Mouse (Mus musculus): Measurements from ENCODE around the gene Ptpre. TPM values are rescaled to one million over a fixed set of nuclear protein-coding genes. Genes with fewer than 3 reads are reported as not detected.
A peak's percentile ranks its signal among the peaks of the same experiment; 100 is the strongest.
"Not testable (repeated sequence)": the region's sequence is repeated elsewhere in the genome, so short reads cannot be mapped to it uniquely, and the experiment has no call there.

Gene Ptpre
- 1 to 10 TPM; 6.6 to 7.7 TPM for total RNA-seq (2021)
- long read RNA-seq, experiment 1, full-length matches to known transcripts: 2 of 3 reads
- long read RNA-seq, experiment 1, partial matches to known transcripts: 1 of 3 reads
- long read RNA-seq, experiment 1, other reads (novel, unspliced or antisense): 0 of 3 reads
- long read RNA-seq, experiment 2, full-length matches to known transcripts: 4 of 9 reads
- long read RNA-seq, experiment 2, partial matches to known transcripts: 1 of 9 reads
- long read RNA-seq, experiment 2, other reads (novel, unspliced or antisense): 4 of 9 reads

- DNase-seq (ENCODE audit: low spot score in 2 of 2): peak; percentile 67 to 77
These were observed at the start of gene Ptpre for GRCm38 (mm10) chr7:135537341-135537901. TSS of gene Ptpre (plus strand) at chr7:135537481.

- DNase-seq (ENCODE audit: low spot score in 2 of 2): no peak
These were observed 49.0 kb upstream of the Ptpre start for GRCm38 (mm10) chr7:135488214-135488810.

DNA sequence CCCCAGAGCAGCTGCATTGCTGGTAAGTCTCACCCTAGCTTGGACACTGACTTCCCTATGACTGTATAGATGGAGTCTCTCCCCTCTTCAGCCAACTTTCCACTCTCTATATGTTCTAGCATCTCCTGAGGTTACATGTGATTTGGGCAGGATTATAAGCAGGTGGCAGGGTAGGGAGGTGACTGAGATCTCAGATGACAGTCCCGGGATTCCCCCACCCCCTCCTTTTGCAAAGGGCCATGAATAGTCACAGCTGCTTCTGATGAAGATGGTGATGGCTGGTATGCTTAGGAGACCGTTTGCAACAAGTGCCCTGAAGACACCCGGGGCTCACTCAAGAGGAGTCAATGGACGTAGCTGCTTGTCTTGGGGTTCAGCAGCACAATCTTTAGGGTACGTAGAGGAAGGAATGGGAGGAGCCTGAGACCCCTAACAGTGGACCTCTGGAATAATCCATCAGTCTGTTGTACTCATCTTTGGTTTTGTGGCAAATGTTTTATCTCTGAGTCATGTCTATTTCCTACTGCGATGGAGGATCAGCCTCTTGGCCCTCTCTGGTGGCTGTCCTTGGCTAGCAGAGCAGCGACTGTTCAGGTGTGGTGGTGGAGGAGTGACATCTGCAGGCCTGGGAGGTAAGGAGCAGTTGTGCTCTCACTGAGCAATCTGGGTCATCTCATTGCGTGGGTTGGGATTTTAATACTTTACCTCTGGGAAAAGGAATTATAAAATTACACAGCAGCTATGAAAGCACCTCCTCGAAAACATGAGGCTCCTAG, 47.4 kb upstream of the Ptpre start:
- DNase-seq (ENCODE audit: low spot score in 2 of 2): no peak

DNA sequence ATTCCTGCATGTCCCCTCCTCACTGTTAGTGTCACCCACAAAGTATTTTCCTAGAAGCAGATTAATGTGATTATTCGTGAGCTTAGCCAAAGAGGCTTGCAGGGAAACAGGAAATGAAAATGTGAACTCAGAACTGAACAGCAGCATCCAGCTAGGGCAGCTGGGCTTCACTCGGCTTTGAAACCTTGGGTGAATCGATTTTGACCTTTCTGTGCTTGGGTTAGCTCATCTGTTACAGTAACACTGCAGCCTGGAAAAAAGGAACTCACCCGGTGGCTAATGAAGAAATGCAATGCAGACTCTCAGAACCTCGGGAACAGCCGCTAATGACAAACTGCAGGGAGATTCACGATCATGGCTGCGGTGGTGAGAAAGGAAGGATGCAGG, 46.8 kb upstream of the Ptpre start:
- no peak for DNase-seq (ENCODE audit: low spot score in 2 of 2)

DNA sequence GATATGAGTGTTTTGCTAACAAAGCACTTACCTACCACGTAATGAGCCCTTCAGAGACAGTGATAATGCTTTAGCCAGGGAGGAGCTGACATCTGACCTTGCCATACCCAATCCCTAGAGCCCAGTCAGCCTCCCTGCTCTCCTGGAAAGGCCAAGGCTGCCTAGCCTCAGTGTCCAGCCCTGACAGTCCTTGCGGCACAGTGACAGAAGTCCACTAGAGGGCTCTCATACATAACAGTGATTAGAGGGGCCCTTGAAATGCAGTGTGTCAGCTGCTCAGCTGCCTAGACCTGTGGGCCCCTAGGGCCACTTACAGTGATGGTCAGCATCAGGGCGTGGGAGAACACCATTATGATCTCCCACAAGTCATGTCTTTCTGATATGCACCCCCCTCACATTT, 42.0 kb upstream of the Ptpre start:
- no peak for DNase-seq (ENCODE audit: low spot score in 2 of 2)

GRCm38 (mm10) chr7:135498565-135499186, 38.6 kb upstream of the Ptpre start:
- DNase-seq (ENCODE audit: low spot score in 2 of 2): no peak

- no peak for DNase-seq (ENCODE audit: low spot score in 2 of 2)
These were observed 37.9 kb upstream of the Ptpre start for GRCm38 (mm10) chr7:135499403-135499802.

DNA sequence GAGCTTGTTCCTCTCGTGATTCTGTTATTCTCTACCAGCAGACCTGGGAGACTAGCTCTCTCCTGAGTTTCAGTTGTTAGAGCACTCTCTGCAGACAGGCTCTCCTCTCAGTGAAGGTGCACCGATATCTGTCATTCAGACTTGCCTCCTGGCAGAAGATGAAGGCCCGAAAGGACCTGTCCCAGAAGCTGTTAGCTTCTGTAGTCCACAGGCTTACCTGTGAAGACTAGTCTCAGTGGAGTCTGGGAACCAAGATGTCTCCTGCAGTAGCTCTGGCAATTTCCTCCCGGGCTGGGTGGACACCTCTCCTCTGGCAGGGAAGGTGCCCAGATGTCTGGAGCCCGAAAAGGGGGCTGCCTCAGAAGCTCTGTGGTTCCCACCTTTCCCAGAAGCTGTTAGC, 30.8 kb upstream of the Ptpre start:
- DNase-seq (ENCODE audit: low spot score in 2 of 2): not testable (repeated sequence)

DNA sequence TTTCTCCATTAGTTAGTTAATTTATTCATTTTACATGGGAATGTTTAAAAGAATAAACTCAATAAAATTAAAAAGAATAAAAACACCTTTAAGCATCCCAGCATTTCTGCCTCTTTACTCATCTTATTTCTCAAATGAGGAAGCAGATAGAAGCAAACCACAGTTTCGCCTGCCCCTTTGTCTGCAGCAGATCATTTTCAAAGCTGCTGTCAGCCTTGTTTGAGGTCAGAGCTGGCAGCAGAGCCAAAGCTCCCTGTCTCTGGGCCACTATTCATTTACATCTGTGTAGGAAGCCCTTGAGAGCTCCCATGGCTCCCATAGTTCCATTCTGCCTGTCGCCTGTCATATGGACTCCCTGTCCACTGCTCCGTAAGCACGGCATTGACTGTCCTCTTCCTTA, 28.7 kb upstream of the Ptpre start:
- no peak for DNase-seq (ENCODE audit: low spot score in 2 of 2)

DNA sequence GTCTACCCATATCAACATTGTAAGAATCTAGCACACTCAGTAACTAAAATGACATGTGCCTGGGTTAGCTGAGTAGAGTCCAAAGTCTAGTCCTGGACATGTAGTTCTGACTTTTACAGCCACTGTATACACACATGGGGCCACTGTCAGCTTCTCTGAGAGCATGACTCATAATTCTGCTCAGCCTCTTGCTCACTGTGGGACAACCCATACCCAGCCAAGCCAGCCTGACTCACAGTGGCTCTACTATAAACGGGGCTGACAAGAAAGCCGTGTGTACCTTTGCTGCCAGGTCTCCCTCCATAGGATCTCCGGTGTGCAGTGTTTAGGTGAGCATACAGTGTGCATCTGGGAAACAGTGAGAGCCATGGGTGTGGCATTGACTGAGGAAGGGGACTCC, 28.0 kb upstream of the Ptpre start:
- DNase-seq (ENCODE audit: low spot score in 2 of 2): no peak

DNA sequence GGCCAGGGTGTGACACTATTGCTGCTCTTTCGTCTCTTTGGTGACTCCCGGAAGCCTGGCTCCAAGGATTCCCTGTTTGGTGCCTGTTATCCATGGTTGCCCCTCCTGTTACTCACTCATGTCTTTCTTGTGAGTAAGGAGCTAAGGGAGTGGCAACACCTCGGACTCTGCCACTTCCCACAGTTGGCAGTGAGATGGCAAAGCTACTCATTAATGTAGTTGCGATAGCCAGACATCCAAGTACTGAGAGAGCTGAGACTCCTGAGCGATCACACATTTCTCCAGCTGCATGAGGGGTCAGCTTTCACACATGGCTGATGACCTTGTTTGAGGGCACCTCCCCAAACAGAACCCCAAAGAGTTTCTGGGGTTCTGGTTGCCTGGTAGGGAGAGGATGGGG, 26.9 kb upstream of the Ptpre start:
- no peak for DNase-seq (ENCODE audit: low spot score in 2 of 2)

DNA sequence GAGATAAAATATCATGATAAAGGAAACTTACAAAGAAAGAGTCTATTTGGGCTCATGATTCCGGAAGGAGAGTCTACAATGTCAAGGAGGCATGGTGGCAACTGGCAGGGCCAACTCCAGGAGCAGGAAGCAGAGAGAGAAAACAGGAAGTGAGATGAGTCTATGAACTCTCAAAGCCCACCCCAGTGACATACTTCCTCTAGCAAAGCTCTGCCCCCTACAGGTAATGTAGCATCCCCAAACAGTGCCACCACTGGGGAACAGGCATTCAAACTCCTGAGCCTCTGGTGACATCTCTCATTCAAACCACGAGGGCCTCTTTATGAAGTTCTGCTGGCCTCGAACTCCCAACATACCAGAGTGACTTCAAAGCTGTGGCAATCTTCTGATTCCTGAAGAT, 25.6 kb upstream of the Ptpre start:
- no peak for DNase-seq (ENCODE audit: low spot score in 2 of 2)

GRCm38 (mm10) chr7:135517191-135517590, 20.1 kb upstream of the Ptpre start:
- no peak for DNase-seq (ENCODE audit: low spot score in 2 of 2)

DNA sequence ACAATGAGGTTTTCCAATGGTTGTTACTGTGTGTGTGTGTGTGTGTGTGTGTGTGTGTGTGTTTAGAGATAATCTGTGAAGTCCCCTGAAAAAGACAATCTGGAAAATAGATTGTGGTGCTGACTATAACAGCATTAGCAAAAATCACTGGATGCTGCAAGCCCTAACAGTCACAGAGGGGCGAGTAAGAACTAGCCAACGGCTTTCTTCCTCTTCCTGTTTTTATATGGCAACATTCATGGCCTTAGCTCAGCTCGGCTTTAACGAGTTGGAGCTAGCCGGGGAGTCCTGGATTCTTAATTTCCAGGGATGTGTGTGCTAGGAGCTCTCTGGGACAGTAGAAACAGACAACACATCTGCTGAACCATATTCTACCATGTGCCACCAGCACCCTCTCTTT, 17.0 kb upstream of the Ptpre start:
- no peak for DNase-seq (ENCODE audit: low spot score in 2 of 2)

- DNase-seq (ENCODE audit: low spot score in 2 of 2): no peak
These were observed 15.3 kb upstream of the Ptpre start for GRCm38 (mm10) chr7:135521755-135522512.

GRCm38 (mm10) chr7:135523981-135524380, 13.3 kb upstream of the Ptpre start:
- no peak for DNase-seq (ENCODE audit: low spot score in 2 of 2)

- no peak for DNase-seq (ENCODE audit: low spot score in 2 of 2)
These were observed 12.8 kb upstream of the Ptpre start for GRCm38 (mm10) chr7:135524424-135524967.

DNA sequence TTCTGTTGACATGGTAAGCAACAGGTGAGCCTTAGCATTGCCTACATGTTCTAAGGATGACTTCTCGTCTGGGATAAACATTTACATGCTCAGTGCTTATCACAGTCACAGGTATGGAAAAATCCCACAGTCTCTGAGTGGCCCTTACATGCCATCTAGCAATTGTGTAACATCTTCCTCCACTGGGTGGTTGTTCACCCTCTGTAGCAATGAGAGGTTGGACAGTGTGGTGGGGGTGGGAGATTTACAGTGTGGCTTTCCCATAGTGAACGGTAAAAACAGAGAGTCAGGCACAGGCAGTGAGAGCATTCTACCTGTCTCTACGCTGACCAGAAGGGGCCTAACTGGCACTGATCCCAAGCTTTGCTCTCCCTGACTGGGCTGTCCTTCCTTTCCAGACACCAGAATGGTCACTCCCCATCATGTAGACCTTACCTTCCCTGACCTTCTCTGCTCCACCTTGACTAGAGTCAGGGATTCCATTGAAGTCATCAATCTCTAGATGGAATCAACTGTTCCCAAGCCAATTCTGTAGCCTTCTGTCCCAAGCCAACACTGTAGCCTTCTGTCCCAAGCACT, 10.6 kb upstream of the Ptpre start:
- no peak for DNase-seq (ENCODE audit: low spot score in 2 of 2)

DNA sequence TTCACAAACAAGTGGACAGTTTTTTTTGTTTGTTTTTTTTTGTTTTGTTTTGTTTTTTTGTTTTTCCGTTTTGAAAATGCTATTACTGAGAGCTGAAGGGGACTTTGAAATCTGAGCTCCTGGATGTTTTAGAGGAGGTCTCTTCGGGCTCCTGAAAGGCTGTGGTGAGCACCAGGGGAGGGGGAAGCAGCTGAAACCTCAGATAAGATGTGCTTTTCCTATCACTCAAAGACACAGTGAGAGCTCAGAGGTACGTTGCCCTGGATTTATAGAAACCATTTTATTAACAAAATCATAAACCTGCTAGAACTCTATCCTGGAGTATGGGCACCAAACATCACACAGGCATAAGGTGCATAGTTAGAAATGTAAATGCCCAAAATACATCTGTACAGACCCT, 10.1 kb upstream of the Ptpre start:
- no peak for DNase-seq (ENCODE audit: low spot score in 2 of 2)

GRCm38 (mm10) chr7:135528515-135528914, 8.8 kb upstream of the Ptpre start, which contains the start of gene Clrn3:
TSS of gene Clrn3 (minus strand) at chr7:135528654.
- DNase-seq (ENCODE audit: low spot score in 2 of 2): no peak
